Mouse (Mus musculus) MN1 (cell line): ENCODE measurements at regions not wholly inside any gene's neighbourhood (a gene's known extent, or its start where the extent isn't known, plus 50 kb on each side); places are given as distances from the start of the nearest gene placed in this dataset.

ENCODE experiments used
- DNase-seq: peaks from one replicate; pipeline ENCODE4 v3.0.0-alpha.2; 2016; ENCODE audit warnings: low spot score

DNA sequence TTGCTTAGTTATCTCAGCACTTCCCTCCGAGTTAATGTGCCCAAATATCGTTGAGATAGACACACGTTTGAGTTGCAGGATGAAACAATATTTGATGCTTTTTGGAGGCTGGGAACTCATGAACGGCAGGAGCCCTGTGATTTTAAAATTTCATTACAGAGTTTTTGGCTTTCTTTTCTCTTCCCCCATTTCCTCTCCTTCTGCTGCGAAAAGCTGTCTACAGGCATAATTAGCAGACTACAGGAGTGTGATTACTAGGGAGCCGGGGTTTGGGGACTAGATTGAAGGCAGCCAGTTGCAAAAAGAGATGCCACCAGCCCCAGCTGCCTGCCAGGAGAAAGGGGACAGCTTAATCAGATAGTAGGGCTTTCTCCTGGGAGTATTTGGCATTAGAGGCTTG lies 274.2 kb upstream of the Mki67 start:
- no peak for DNase-seq

DNA sequence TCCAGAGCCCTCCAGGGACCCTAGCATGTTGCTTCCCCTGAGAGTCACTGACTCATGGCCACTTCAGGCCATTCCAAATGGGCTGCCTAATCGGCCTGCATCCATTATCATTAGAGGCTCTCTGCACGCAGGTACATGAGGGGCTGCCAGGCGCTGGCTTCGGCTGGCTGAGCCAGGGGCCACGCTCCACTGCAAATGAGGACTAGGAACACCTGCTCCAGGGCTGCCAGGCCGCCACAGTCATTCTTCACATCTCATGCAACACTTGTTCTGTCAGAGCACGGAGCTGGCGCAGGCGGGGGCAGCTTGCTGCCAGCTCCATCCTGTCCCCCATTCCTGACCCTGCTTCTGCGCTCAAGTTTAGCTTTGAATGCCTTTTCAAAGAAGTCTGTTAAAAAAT lies 280.7 kb upstream of the Mki67 start:
- DNase-seq: no peak

- no peak for DNase-seq
These were observed 281.5 kb upstream of the Mki67 start for GRCm38 (mm10) chr7:135997640-135998039.

DNA sequence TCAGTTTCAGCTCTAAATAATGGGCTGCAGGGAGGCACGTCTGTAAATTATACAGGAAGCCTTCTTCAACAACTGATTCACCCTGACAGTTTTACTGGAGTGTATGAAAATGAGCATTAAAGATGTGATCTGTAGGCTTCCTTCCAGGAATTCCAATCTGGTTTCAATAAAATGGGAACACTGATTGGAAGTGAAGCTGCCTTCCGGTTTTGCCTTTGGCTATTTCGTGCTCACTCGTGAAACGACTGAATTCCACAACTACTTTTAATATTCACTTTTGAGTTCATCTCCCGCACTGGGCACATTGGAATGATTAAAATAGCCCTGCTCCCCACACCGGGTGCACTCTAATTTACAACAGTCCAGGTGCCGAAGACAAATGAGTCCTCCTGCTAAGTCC lies 286.2 kb upstream of the Mki67 start:
- no peak for DNase-seq

- no peak for DNase-seq
These were observed 287.1 kb upstream of the Mki67 start for GRCm38 (mm10) chr7:136003291-136003690.

GRCm38 (mm10) chr7:136007796-136008455 lies 291.8 kb upstream of the Mki67 start:
- DNase-seq: no peak

DNA sequence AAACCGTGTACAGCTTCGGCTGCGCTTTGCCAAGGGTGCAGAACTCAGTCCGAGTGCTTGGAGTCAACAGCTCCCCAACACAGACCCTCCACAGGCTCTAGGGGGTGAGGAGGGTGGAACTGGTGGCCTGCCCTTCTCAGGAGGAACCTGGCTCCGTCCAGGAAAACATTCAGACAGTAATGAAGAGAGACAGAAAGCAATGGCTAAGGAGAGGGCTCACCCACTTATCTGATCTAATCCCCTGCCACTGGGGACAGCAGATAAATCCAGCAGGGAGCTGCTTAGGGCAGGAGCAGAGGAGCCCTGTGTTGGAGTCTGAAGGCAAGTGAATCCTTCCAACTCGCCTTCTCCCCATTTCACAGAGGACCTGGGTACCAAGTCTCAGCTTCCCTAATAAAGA lies 292.3 kb upstream of the Mki67 start:
- DNase-seq: no peak

DNA sequence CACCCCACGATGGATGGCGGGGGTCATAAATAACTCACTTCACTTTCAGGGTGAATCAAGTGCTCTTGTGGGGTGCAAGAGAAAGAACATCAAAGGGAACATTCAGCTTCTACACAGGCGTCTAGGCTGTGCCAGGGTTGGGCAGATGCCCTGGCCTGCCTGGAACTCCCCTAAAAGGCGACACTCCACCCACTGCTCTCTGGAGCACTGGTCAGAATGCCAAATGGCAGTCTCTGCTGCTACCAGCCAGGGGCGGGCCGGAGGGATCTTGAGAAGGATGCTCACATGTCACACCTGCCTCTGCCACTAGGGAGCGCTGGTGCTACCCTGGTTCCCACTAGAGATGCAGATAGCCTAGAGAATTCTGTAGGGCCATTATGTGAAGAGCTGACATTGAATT lies 293.9 kb upstream of the Mki67 start:
- no peak for DNase-seq

GRCm38 (mm10) chr7:136014706-136015105 lies 298.5 kb upstream of the Mki67 start:
- no peak for DNase-seq

- no peak for DNase-seq
These were observed 300.8 kb upstream of the Mki67 start for GRCm38 (mm10) chr7:136016918-136017317.

GRCm38 (mm10) chr7:136020577-136020976 lies 304.4 kb upstream of the Mki67 start:
- DNase-seq: no peak

GRCm38 (mm10) chr7:136021071-136021470 lies 304.9 kb upstream of the Mki67 start:
- DNase-seq: no peak

DNA sequence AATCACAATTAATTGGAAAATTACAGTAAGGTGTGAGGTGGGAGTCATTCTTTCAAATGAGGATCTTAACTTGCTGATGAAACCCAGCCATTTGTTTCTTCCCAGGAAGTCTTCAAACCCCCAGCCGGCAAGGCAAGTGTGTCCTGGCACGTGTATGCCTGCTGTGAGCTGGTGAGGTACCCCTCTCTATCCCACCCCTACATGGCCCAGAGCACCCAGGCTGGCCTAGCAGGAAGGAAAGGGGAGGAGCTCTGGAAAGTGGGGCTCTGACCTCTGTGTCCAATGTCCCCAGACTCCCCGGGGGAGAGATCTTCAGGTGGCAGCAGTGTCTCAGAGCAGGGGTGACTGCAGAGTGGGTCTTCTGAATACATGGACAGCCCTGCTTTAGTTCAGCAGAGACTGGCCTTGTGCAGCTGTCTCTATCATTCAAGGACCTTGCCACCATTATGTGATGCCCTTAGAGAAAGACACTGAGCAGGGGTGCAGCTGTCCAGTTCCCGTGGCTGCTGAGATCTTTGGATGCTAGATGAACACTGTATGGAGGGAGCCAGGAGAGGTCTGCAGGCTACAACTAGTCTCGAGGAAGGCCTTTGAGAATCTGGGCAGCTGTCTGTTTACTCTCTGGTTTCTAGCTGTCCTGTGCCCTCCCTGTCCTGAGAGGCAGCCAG lies 306.8 kb upstream of the Mki67 start:
- DNase-seq: no peak

- DNase-seq: no peak
These were observed 310.3 kb upstream of the Mki67 start for GRCm38 (mm10) chr7:136026451-136026850.

GRCm38 (mm10) chr7:136032026-136032425 lies 315.9 kb upstream of the Mki67 start:
- no peak for DNase-seq

GRCm38 (mm10) chr7:136033536-136033935 lies 317.4 kb upstream of the Mki67 start:
- no peak for DNase-seq

- no peak for DNase-seq
These were observed 319.6 kb upstream of the Mki67 start for GRCm38 (mm10) chr7:136035735-136036134.

GRCm38 (mm10) chr7:136038072-136038471 lies 321.9 kb upstream of the Mki67 start:
- no peak for DNase-seq

- DNase-seq: no peak
These were observed 322.7 kb upstream of the Mki67 start for GRCm38 (mm10) chr7:136038906-136039305.

DNA sequence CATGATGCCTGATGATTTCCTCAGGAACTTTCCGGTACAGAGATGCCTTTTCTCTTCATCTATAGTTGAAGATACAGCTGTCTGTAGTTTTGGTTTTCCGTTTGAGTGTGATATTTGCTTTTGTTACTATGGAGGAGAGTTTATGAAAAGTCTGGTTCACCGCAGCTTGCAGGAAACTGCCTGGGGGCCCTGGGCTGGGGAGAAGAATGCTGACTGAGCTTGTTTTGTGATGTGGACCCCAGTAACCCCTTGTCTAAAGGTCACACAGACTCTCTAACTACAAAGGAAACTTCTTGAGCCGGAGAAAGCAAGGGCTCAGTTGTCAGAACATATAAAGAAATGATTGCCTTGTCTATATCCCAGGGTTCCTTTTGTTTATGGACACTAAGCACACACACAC lies 325.8 kb upstream of the Mki67 start:
- DNase-seq: no peak

- no peak for DNase-seq
These were observed 330.6 kb upstream of the Mki67 start for GRCm38 (mm10) chr7:136046645-136047363.

DNA sequence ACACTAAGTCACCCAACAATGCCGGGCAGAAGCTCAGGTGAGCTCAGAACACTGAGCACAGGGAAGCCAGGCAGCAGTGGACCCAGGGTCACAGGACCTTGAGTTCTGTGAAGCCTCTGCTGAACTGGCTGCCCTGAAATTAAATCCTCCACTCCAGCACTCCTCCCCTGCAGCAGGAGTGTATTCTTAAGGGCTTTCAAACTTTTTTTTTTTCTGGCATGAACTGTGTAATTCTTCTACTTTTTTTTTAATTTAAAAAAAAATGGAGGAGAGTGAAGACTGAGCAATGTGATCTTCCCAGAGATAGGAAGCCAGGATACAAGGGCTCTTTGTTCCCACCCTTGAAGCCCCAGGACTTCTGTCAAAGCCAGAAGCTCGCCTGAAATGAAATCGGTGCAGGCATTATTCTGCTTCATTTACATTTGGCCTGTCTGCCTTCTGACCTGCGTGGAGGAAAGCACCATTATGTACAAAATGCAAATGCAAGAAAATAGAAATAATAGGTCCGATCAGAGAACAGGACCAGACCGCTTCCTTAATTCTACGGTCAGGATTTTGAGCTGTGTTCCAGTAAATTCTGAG lies 331.3 kb upstream of the Mki67 start:
- DNase-seq: no peak
